Mouse (Mus musculus): ENCODE measurements at regions not wholly inside any gene's neighbourhood (a gene's known extent, or its start where the extent isn't known, plus 50 kb on each side); places are given as distances from the start of the nearest gene placed in this dataset.

DNA sequence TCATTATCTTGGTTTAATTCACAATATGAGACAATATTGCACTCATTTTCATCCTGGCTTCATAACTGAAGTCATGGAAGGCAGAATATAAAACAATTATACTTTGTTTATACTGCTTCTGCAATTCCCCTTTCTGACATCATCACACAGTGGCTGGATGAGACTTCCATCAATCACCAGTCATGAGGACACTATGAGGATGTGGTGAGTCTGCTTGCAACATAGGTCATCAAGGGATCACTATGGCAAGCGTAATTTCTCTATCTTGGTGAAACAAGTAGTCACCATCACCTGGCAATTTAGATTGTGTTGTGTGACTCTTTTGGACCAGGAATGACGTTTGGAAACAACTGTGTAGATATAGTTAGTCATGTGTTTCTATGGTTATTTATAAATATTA lies 134.6 kb downstream of the Hao1 start:
- peak; percentile 79 for DNase-seq (ENCODE audit: low read depth, low spot score)

DNA sequence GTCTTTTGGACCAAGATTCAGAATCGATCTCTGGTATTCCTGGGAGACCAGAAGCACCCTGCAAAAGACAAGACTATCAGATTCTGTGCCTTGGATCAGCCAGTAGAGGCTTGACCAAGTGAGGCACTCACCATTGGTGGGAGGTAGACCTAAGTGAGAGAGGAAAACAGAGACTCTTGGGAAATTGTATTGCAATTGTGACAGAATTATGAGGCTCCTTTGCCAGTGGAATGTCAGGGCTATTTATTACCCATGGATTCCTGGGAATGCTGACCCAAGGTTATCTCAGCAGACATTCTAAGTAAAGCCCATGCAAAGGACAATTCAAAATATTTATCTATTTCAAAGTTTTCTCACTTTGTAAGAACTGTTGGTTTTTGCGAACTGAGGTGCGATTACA lies 154.6 kb downstream of the Hao1 start:
- DNase-seq (ENCODE audit: low read depth, low spot score), result no peak

DNA sequence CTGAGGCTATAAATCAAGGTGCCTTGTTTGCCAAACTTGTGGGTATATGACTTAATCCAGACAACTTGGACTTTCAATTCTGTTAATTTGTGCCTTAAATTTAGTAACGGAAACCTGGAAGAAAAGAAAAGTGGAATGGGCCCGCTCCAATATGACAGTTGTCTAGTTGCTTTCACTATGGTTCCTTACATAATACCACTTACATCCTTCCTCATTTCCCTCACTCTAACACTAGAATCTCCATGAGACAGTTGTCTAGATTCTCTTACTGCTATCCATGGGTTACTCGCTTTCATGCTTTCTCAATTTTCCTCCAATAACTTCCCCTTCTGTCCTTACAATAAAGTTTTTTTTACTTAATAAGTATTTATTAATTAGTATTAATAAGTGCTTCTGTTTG lies 160.7 kb downstream of the Hao1 start:
- no peak for DNase-seq (ENCODE audit: low read depth, low spot score)

DNA sequence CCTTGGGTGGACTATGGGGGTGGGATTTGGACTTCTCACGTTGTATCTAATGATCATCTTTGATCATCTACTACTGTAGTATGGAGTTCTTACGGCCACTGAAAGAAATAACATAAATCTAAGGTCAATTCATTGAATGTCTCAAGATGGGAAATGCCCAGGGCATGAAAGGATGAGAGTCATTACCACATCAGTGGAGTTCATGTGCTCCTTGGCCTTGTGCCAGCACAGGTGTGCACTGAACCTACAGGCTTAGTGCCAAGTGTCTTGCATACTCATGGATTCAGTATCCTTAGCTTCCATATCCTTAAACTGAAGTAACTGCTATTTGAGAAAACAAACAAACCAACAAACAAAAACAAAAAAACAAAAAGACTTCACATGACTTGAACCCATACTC lies 179.1 kb downstream of the Hao1 start:
- DNase-seq (ENCODE audit: low read depth, low spot score), result no peak

DNA sequence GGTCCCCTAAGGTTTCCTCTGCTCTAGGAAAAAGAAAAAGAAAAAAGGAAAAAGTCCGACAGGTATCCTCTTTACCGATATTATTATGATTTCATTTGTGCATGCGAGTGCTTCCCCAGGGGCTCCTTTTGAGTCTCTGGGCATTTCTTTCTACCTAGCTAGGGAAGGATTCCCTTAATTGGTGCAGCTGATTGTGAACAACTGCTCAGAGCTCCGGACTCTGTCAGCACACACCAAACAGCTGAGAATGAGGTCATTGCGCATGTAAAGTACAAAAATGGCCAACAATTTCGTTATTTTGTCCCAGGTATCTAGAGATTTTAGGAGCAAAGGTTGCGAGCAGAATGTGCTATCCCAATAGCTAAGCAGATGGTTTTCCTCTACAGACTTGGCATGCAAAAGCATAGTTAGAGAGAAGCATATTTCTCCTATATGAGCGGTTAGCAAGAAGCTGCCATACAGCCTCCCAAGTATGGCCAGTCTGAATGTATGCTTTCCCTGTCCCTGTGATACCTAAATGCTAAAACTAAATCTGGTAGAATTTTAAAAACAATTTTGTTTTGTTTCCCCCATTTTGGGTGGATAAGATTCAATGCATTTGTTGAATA lies 203.2 kb downstream of the Hao1 start:
- DNase-seq (ENCODE audit: low read depth, low spot score), result no peak

DNA sequence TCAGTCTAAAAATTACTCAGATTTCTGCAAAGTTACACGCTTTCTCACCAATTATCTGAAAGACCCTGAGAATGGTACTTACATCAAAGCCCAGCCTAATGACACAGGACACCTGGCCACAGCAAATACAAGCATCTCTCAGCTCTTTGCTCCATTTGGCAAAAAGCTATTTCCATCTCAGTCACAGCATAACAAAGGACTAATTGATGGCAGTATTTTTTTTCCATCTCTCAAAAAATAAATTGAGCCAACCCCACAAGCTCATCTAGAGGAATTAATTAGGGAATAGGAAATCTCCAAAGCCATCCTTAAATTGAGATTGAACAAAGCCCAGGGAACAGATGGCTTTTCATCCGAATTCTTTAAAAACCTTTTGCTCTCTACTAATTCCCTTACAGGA lies 203.7 kb downstream of the Hao1 start:
- no peak for DNase-seq (ENCODE audit: low read depth, low spot score)

DNA sequence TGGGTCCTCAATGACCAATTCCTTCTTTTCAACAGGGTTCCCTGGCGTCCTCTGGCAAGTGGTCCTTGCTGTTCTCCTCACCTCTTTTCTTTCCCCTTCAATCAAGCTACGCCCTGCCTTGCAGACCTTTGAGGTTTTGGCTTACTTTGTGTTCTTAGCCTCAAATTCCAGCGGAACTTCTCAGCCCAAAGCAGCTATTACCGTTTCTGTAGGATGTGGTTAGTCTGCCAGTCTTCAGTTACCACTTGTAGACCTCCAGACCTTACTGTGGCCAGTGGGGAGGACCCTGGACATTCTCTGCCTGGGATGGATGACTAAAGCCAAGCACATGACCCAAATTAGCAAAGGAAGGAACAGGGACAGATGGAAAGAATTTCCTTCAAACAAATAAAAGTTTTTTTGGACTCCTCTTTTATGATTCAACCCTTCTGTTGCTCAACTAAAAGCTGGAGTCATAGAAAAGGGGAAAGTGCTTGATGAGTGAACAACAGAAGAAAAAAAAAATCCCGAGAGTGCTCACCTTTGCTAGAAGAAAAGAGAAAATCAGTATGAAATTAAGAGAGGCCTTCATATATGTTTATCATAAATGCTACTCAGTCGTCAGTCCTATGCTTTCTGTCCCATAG lies 211.5 kb downstream of the Hao1 start:
- peak; percentile 86 for DNase-seq (ENCODE audit: low read depth, low spot score)

DNA sequence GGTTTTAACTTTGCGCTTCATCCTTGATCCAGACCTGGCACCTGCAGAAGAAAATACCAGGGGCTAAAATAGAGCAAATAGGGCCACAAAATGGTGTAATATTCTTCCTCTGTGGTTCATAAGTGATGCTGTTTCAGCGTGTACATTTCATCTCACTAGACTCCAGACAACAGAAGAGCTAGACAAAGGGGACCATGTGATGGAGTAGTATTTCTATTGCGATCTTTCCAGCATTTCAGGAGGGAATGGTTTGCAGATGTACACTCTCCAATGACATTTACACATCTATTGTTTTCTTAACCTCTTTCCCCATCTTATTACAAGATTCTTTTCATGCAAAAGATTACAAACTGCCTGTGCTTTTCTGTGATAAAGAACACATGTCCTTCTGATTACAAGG lies 246.1 kb downstream of the Hao1 start:
- no peak for DNase-seq (ENCODE audit: low read depth, low spot score)

DNA sequence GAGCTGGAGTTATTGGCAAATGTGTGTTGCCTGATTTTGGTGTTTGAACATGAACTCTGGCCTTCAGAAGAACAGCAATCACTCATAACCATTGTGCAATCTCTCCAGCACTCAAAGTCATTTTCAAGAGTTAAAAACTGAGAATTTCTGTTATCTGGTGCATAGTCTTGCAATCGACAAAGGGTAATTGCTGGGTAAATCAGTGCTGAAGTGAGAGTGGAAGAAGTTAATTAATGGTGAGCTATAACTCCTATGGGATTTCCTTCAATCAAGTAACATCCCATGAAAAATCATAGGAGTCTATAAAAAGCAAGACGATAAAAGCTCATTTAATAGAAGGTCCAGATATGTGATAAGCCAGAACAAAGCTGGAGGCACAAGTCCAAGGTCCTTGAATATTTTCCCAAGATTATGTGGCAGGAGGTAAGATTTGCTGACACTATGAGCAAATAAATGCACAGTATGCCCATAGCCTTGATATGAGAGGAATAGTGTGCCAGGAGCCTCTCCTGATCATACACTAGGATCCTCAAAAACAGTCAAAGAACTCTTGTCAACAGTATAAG lies 264.0 kb downstream of the Hao1 start:
- no peak for DNase-seq (ENCODE audit: low read depth, low spot score)

DNA sequence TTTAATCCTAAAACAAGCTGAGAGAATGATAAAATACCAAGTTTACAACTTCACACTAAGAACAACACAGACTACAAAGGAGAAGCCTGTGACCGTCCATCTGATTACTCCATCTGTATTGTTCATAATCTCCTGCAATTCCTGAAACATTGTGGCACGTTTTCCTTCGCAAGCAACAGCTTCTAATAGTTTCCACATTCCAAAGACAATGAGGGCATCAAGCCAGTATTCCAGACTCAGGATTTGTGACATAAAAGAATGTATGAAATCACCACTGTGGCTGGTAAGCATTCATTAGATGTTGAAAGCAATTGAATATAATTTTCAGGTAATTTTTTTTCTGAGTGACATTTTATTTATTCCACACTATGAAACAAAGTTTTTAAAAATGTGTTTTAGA lies 278.3 kb downstream of the Hao1 start:
- peak; percentile 51 for DNase-seq (ENCODE audit: low read depth, low spot score)

DNA sequence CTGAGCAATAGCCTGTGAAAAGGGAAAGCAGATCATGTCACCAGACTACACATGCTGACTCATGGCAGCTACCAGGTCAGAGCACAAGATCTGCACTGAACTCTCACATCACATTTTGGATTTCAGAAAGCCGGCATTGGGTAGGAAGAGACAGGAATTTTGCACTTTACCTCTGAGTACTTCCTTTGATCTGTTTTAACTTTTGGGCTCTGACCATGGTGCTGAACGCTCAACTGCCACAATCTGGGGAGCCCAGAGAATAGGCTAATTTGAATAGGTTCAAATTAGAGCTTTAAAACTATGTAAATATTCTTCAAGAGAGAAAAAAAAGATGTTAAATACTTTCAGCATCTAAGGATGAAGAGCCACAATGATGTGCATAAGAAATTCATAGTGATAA lies 285.7 kb downstream of the Hao1 start:
- DNase-seq (ENCODE audit: low read depth, low spot score), result peak; percentile 28

Measured in 3T3-L1 (cell line).